14 mouse cellular contexts compared by ENCODE assay signal in genomic region chr4:150709391-150710130, GRCm38 (mm10). TPM values are rescaled to one million over a fixed set of nuclear protein-coding genes. Genes with fewer than 3 reads are reported as not detected.
DNase-seq lines count a peak whose midpoint lies in the region; ATAC-seq and TF ChIP-seq lines count a peak whose summit lies in the region.
"Had no signal": no experiment of that assay in that cellular context is flagged by ENCODE, and none has a peak within 500 bp of the region (broad histone marks: within the 10 kb centered on the region; RNA-seq: fewer than 3 reads in every experiment).

No protein-coding gene starts in this region.

- H3K4me1 ChIP-seq in lung, embryonic 16.5 days (replicated peaks; ENCODE audit: control insufficient read depth, insufficient read depth, low read length): peaks cover 40% of the 10 kb centered on the region
- peaks cover 55% of the 10 kb centered on the region for H3K4me1 ChIP-seq in kidney, adult 2 months (ENCODE audit: control insufficient read depth, insufficient read depth, low read length)

- H3K4me3 ChIP-seq in lung, embryonic 16.5 days (ENCODE audit: low read length): no peak overlapping the region
- peak overlapping the region; percentile 37 for H3K4me3 ChIP-seq in kidney, adult 2 months (ENCODE audit: insufficient read depth, low read depth, low read length)
- H3K4me3 ChIP-seq: embryonic facial prominence, embryonic 12.5 days; liver, embryonic 13.5 days; myocyte had no signal

- H3K27me3 ChIP-seq in lung, embryonic 16.5 days (ENCODE audit: control insufficient read depth, insufficient read depth, low read depth, low read length): no peaks in the 10 kb centered on the region
- no peaks in the 10 kb centered on the region for H3K27me3 ChIP-seq in kidney, adult 2 months (replicated peaks; ENCODE audit: control insufficient read depth, insufficient read depth, low read length)
- H3K27me3 ChIP-seq: embryonic facial prominence, embryonic 12.5 days; liver, embryonic 13.5 days had no signal

- TF ChIP-seq CTCF in kidney, adult 2 months (conservative IDR thresholded peaks at IDR 0.05; ENCODE audit: insufficient read depth, insufficient read length, low read depth, low read length): no peak

- TF ChIP-seq POLR2A in kidney, adult 2 months (IDR thresholded peaks at IDR 0.05; ENCODE audit: low read depth, low read length): peak; percentile 40

- H3K27ac ChIP-seq in lung, embryonic 16.5 days (ENCODE audit: low read length): no peak overlapping the region
- H3K27ac ChIP-seq in kidney, adult 2 months (ENCODE audit: insufficient read depth, low read depth, low read length): peak overlapping the region; percentile 97
- H3K27ac ChIP-seq: embryonic facial prominence, embryonic 12.5 days; liver, embryonic 13.5 days had no signal

- WGBS in lung, embryonic 16.5 days: 40% methylated on average over 11 of the region's 11 CpGs
- 29% methylated on average over 11 of the region's 11 CpGs for WGBS in kidney, adult 2 months

- H3K4me2 ChIP-seq in lung, embryonic 16.5 days (ENCODE audit: low read depth, low read length): no peak overlapping the region
- H3K4me2 ChIP-seq: embryonic facial prominence, embryonic 12.5 days; liver, embryonic 13.5 days had no signal

- no peaks in the 10 kb centered on the region for H3K9me3 ChIP-seq in lung, embryonic 16.5 days (ENCODE audit: control insufficient read depth, low read length)
- H3K9me3 ChIP-seq: embryonic facial prominence, embryonic 12.5 days; G1E; liver, embryonic 13.5 days had no signal

- ATAC-seq in lung, embryonic 16.5 days (ENCODE audit: low read depth): no peak

- 0 out of 2 replicates have a peak overlapping the region, but pooled peaks have one; percentile 18 for H3K9ac ChIP-seq in lung, embryonic 16.5 days (ENCODE audit: low read length)
- H3K9ac ChIP-seq: embryonic facial prominence, embryonic 12.5 days; liver, embryonic 13.5 days had no signal

- no peaks in the 10 kb centered on the region for H3K36me3 ChIP-seq in lung, embryonic 16.5 days (ENCODE audit: control insufficient read depth, insufficient read depth, low read length)
- no peaks in the 10 kb centered on the region for H3K36me3 ChIP-seq in kidney, adult 2 months (ENCODE audit: control insufficient read depth, insufficient read depth, low read length)
- H3K36me3 ChIP-seq: embryonic facial prominence, embryonic 12.5 days; G1E; liver, embryonic 13.5 days had no signal

- no peak for DNase-seq in lung, postnatal 10 days
- peak; percentile 49 for DNase-seq in embryo, embryonic 11 days
- DNase-seq in kidney, adult 2 months: peak; percentile 94
- DNase-seq in retina, embryonic 14.5 days (ENCODE audit: low spot score): peak; percentile 63
- no peak for DNase-seq in layer of hippocampus, postnatal 14 days (ENCODE audit: low spot score in 2 of 2)
- DNase-seq in cerebellum, adult 11 months: no peak
- DNase-seq in left cerebral cortex, adult 9 months (ENCODE audit: low spot score in 2 of 2): no peak
- DNase-seq: gastrocnemius, postnatal 10 days; heart, postnatal 36 days; liver, embryonic 13.5 days had no signal

RNA-seq across cellular contexts. Expression of gene Slc45a1, which starts 57.6 kb away (rescaled TPM):
- 0.14 and 0.15 TPM in 2 replicates for polyA plus RNA-seq in lung, embryonic 16.5 days (2015; fragmentation: Nextera tagmentation; extraction: Ambion mirVana)
- 0.08 and 0.17 TPM in 2 replicates for polyA plus RNA-seq in kidney, adult 2 months (2012; rRNA removed)
- 10 to 100 TPM; 43.3 to 48.1 TPM for total RNA-seq in layer of hippocampus, postnatal 14 days (2021)
- total RNA-seq: gastrocnemius, postnatal 10 days; heart, postnatal 36 days had no signal
- polyA plus RNA-seq: G1E; liver, embryonic 13.5 days; myocyte had no signal

Comparison
In these comparisons a context has a peak if more than half of its experiments do, and no peak if none do; other contexts are left out.
1. DNase-seq: peak in embryo, embryonic 11 days (single experiment), kidney, adult 2 months (single experiment) and retina, embryonic 14.5 days (single experiment); none in lung, postnatal 10 days (single experiment), layer of hippocampus, postnatal 14 days (0 of 2), cerebellum, adult 11 months (single experiment) and left cerebral cortex, adult 9 months (0 of 2).